Mouse (Mus musculus): ENCODE measurements around the gene Sgms2. TPM values are rescaled to one million over a fixed set of nuclear protein-coding genes. Genes with fewer than 3 reads are reported as not detected.

Gene Sgms2
- total RNA-seq (2021), result 1 to 10 TPM; 3.5 to 4.1 TPM
- long read RNA-seq, experiment 1, partial matches to known transcripts, result 0 of 3 reads
- long read RNA-seq, experiment 1, other reads (novel, unspliced or antisense), result 3 of 3 reads
- long read RNA-seq, experiment 2, partial matches to known transcripts, result 0 of 1 reads
- long read RNA-seq, experiment 2, other reads (novel, unspliced or antisense), result 1 of 1 reads

GRCm38 (mm10) chr3:131491361-131491925, at the start of gene Sgms2:
TSS of gene Sgms2 (minus strand) at chr3:131491411.
- DNase-seq (ENCODE audit: low spot score in 2 of 2), result no peak
- intact Hi-C loops (cut with DNase I), result no loop called here

GRCm38 (mm10) chr3:131525229-131525628, 34.0 kb upstream of the Sgms2 start:
- intact Hi-C loops (cut with DNase I), result loop anchor here (5.0 kb wide), 1 partner anchor 203 kb away; no protein-coding TSS in a partner anchor

GRCm38 (mm10) chr3:131524779-131525178, 33.6 kb upstream of the Sgms2 start:
- intact Hi-C loops (cut with DNase I), result loop anchor here (5.0 kb wide), 1 partner anchor 202 kb away; no protein-coding TSS in a partner anchor
- DNase-seq (ENCODE audit: low spot score in 2 of 2), result peak; percentile 9 to 67

More at GRCm38 (mm10) chr3:131525229-131525628, 34.0 kb upstream of the Sgms2 start:
- DNase-seq (ENCODE audit: low spot score in 2 of 2), result no peak

GRCm38 (mm10) chr3:131524210-131524609, 33.0 kb upstream of the Sgms2 start:
- intact Hi-C loops (cut with DNase I), result no loop called here
- DNase-seq (ENCODE audit: low spot score in 2 of 2), result no peak

GRCm38 (mm10) chr3:131523749-131524148, 32.5 kb upstream of the Sgms2 start:
- intact Hi-C loops (cut with DNase I), result no loop called here
- no peak for DNase-seq (ENCODE audit: low spot score in 2 of 2)

GRCm38 (mm10) chr3:131522243-131522642, 31.0 kb upstream of the Sgms2 start:
- DNase-seq (ENCODE audit: low spot score in 2 of 2), result no peak
- intact Hi-C loops (cut with DNase I), result no loop called here

GRCm38 (mm10) chr3:131521206-131521605, 30.0 kb upstream of the Sgms2 start:
- intact Hi-C loops (cut with DNase I), result no loop called here
- no peak for DNase-seq (ENCODE audit: low spot score in 2 of 2)

- no peak for DNase-seq (ENCODE audit: low spot score in 2 of 2)
- intact Hi-C loops (cut with DNase I), result no loop called here
Observed at GRCm38 (mm10) chr3:131517756-131518155, 26.5 kb upstream of the Sgms2 start.

GRCm38 (mm10) chr3:131516332-131516999, 25.3 kb upstream of the Sgms2 start:
- intact Hi-C loops (cut with DNase I), result no loop called here
- no peak for DNase-seq (ENCODE audit: low spot score in 2 of 2)

GRCm38 (mm10) chr3:131511616-131512015, 20.4 kb upstream of the Sgms2 start:
- intact Hi-C loops (cut with DNase I), result no loop called here
- DNase-seq (ENCODE audit: low spot score in 2 of 2), result no peak

- DNase-seq (ENCODE audit: low spot score in 2 of 2), result no peak
- intact Hi-C loops (cut with DNase I), result no loop called here
Observed at GRCm38 (mm10) chr3:131508024-131508423, 16.8 kb upstream of the Sgms2 start.

- intact Hi-C loops (cut with DNase I), result no loop called here
- no peak for DNase-seq (ENCODE audit: low spot score in 2 of 2)
Observed at GRCm38 (mm10) chr3:131504595-131505223, 13.5 kb upstream of the Sgms2 start.

GRCm38 (mm10) chr3:131501677-131502370, 10.6 kb upstream of the Sgms2 start:
- no peak for DNase-seq (ENCODE audit: low spot score in 2 of 2)
- intact Hi-C loops (cut with DNase I), result no loop called here

- intact Hi-C loops (cut with DNase I), result no loop called here
- DNase-seq (ENCODE audit: low spot score in 2 of 2), result no peak
Observed at GRCm38 (mm10) chr3:131499651-131500050, 8.4 kb upstream of the Sgms2 start.

GRCm38 (mm10) chr3:131496506-131497122, 5.4 kb upstream of the Sgms2 start:
- intact Hi-C loops (cut with DNase I), result no loop called here
- no peak for DNase-seq (ENCODE audit: low spot score in 2 of 2)

GRCm38 (mm10) chr3:131495076-131495475, 3.9 kb upstream of the Sgms2 start:
- intact Hi-C loops (cut with DNase I), result no loop called here
- DNase-seq (ENCODE audit: low spot score in 2 of 2), result no peak

GRCm38 (mm10) chr3:131493194-131493593, 2.0 kb upstream of the Sgms2 start:
- intact Hi-C loops (cut with DNase I), result no loop called here

GRCm38 (mm10) chr3:131491980-131492379, 769 bp upstream of the Sgms2 start:
- intact Hi-C loops (cut with DNase I), result no loop called here
- no peak for DNase-seq (ENCODE audit: low spot score in 2 of 2)

More at GRCm38 (mm10) chr3:131493194-131493593, 2.0 kb upstream of the Sgms2 start:
- DNase-seq (ENCODE audit: low spot score in 2 of 2), result no peak

All from left cerebral cortex, postnatal 14 days (tissue).